Mouse (Mus musculus) heart, adult 2 months (tissue): Measurements from ENCODE around the gene Stat5b. TPM values are rescaled to one million over a fixed set of nuclear protein-coding genes. Genes with fewer than 3 reads are reported as not detected.
A peak's percentile ranks its signal among the peaks of the same experiment; 100 is the strongest.

Experiments
- DNase-seq, 2 experiments: peaks; one replicate each; pipeline ENCODE4 v3.0.0; 2021
- H3K27ac ChIP-seq: fragments of 200-600 bp; 2 replicates; pipeline ENCODE4 v1.8.1; 2022
- H3K27me3 ChIP-seq: fragments of 200-500 bp; 2 replicates; pipeline ENCODE4 v1.6.1; 2012; ENCODE audit warnings: mild to moderate bottlenecking, low read length, inconsistent platforms, mixed read lengths; ENCODE audit not compliant: control insufficient read depth, insufficient read depth
- H3K36me3 ChIP-seq: fragments of 200-500 bp; 2 replicates; pipeline ENCODE4 v1.6.1; 2012; ENCODE audit warnings: low read length, inconsistent platforms; ENCODE audit not compliant: control insufficient read depth, insufficient read depth
- H3K4me1 ChIP-seq: fragments of 200-500 bp; 2 replicates; pipeline ENCODE4 v1.6.1; 2011; ENCODE audit warnings: low read length; ENCODE audit not compliant: control insufficient read depth, insufficient read depth
- H3K4me3 ChIP-seq: fragments of 200-600 bp; 2 replicates; pipeline ENCODE4 v1.8.1; 2022
- H3K79me2 ChIP-seq: fragments of 200-500 bp; replicated peaks from 2 replicates; pipeline ENCODE4 v1.6.1; 2012; ENCODE audit warnings: mild to moderate bottlenecking, inconsistent platforms, low read length, moderate library complexity, mixed read lengths; ENCODE audit not compliant: control insufficient read depth, insufficient read depth
- H3K9ac ChIP-seq: fragments of 200-500 bp; 2 replicates; pipeline ENCODE4 v1.6.1; 2012; ENCODE audit warnings: low read depth, mild to moderate bottlenecking, control low read depth, inconsistent platforms, low read length, mixed read lengths
- CTCF ChIP-seq: fragments of 200-600 bp; IDR thresholded peaks from 2 replicates; pipeline ENCODE4 v1.8.1; 2022; ENCODE audit warnings: antibody characterized with exemption, mild to moderate bottlenecking, moderate library complexity
- EP300 ChIP-seq: fragments of 200-500 bp; IDR thresholded peaks from 2 replicates; pipeline ENCODE4 v1.6.1; 2011; ENCODE audit warnings: low read depth, low read length, control low read depth; ENCODE audit not compliant: insufficient read depth
- POLR2A ChIP-seq: fragments of 200-500 bp; IDR thresholded peaks from 2 replicates; pipeline ENCODE4 v1.6.1; 2011; ENCODE audit warnings: mild to moderate bottlenecking, low read depth, low read length, control low read depth; ENCODE audit not compliant: insufficient read depth
- WGBS: fragments of 180-500 bp; shearing (Covaris S2); methylation state at CpG from one replicate; pipeline ENCODE4 v1.1.7; 2018; 5-methylcytosine and 5-hydroxymethylcytosine counted together
- intact Hi-C: fragments of 180-260 bp; cut with DNase I; formaldehyde crosslinking; loops from one replicate; pipeline ENCODE4 v1.15.1; 2025
- long read RNA-seq: library from polyadenylated mRNA; stranded (forward); transcript quantifications from one replicate; pipeline ENCODE4 v2.0.0, GENCODE M21; 2021
- polyA plus RNA-seq: library from polyadenylated mRNA; depleted of rRNA; stranded (reverse); fragments of >200 nt; gene quantifications from 2 replicates; pipeline ENCODE4 v1.2.3, GENCODE M21; 2012; rRNA removed
- total RNA-seq, 2 experiments: library from RNA; stranded (reverse); gene quantifications; 2 replicates each; pipeline ENCODE4 v1.2.3; 2021

The Stat5b gene
- total RNA-seq (10 to 100 TPM; 58.6 to 65.2 TPM), polyA plus RNA-seq (35.4 and 50.7 TPM in 2 replicates)
- long read RNA-seq, full-length matches to known transcripts = 69 of 98 reads
- long read RNA-seq, partial matches to known transcripts = 8 of 98 reads
- long read RNA-seq, other reads (novel, unspliced or antisense) = 21 of 98 reads

DNA sequence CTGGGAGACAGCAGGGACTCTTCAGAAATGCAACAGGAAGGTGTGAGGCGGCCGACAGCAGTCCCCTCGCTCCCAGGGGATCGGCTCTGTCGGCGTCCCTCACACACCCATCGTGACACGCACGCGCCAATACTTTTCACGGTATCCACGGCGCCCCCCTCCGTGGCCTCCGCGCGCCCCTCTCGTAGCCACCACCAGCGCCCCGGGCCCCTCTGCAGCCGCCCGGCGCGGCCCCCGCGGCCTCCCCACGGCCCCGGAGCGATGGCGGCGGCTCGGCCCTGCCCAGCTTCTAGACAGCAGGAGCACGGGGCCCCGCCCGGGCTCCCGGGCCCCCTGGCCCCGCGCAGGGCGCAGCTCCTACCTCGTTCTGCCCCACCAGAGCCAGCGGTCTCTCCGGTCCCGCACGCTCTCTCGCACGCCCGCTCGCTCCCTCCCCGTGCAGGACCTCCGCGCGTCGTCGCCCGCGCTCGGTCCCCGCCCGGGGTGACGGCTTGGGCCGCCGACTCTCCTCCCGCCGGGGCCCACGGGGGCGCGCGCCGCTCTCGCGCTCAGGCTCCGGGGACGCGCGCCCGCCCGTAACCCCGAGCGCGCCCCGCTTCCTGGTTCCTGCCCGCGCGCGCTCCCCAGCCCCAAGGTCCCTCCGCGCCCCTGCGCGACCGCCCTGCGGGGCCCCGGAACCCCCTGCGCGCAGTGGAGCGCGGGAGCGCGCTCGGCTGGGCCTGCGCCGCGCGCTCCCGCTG lies at the start of gene Stat5b:
Gene Stat5b (minus strand): TSS at position 687 of the 740 bp plus-strand sequence.
- Histone ChIP-seq H3K79me2 (no peaks in the 10 kb centered on the region), H3K4me3 (peak within 1 kb of the TSS; percentile 84), H3K27ac (peak within 1 kb of the TSS; percentile 96), H3K27me3 (no peaks in the 10 kb centered on the region), H3K4me1 (peaks cover 9% of the 10 kb centered on the region), H3K9ac (peak within 1 kb of the TSS; percentile 100), H3K36me3 (peaks cover 10% of the 10 kb centered on the region; the same call in 1 of the 2 replicates)
- peak; percentile 90 to 93 for DNase-seq
- intact Hi-C loops = no loop called here
- TF ChIP-seq CTCF = no peak
- peak; percentile 41; the same call in 1 of the 2 replicates for TF ChIP-seq POLR2A
- no peak for TF ChIP-seq EP300
- 1% methylated on average over 99 of the region's 104 CpGs for WGBS

- 80% methylated on average over 16 of the region's 16 CpGs for WGBS
Observed at GRCm38 (mm10) chr11:100898441-100899199, 48.1 kb upstream of the Stat5b start.

DNA sequence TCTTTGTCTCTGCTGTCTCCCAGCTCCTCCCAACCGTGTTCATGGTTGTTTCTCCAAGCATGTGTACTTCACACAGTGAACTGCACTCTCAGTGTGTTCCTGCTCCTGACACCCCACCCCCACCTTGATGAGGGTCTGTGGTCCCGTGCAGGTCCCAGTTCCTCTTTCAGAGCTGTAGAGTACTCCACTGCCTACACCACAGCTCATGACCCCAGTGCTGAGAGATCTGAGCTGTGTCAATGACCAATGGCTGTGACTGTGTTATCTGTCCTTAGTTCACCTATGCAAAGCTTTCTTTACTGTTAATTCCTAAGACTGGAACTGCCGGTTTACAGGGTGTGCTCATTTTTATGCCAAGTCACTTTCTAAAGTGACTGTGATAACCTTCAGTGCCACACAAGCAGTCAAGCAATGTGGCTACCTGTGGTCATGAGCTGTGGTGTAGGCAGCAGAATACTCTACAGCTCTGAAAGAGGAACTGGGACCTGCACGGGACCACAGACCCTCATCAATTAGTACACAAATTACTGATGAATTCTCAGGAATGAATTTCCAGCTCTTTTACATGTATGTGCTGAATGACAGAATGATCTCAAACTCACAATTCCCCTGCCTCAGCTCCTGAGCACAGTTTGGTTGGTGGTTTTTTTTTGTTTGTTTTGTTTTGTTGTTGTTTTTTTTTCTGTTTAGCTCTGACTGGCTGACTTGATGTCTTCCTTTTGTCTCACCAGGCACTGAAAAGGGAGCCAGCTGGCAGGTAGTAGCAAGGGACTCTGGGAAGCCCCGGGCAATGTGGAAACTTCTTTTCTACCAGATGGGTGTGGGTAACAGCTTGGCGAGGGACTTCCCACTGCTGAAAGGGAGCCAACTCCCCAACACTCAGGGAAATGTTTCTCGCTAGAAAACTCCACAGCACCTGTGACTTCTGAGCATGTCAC lies 47.0 kb upstream of the Stat5b start:
- TF ChIP-seq POLR2A (no peak), EP300 (no peak), CTCF (no peak)
- 70% methylated on average over 7 of the region's 7 CpGs for WGBS
- DNase-seq = no peak
- Histone ChIP-seq H3K27me3 (no peaks in the 10 kb centered on the region), H3K27ac (no peak overlapping the region), H3K36me3 (peaks cover 8% of the 10 kb centered on the region), H3K4me1 (peaks cover 5% of the 10 kb centered on the region), H3K9ac (no peak overlapping the region), H3K4me3 (no peak overlapping the region), H3K79me2 (no peaks in the 10 kb centered on the region)
- intact Hi-C loops = no loop called here

More at GRCm38 (mm10) chr11:100898441-100899199, 48.1 kb upstream of the Stat5b start:
- intact Hi-C loops = no loop called here
- Histone ChIP-seq H3K4me3 (no peak overlapping the region), H3K9ac (no peak overlapping the region), H3K36me3 (peaks cover 5% of the 10 kb centered on the region), H3K79me2 (no peaks in the 10 kb centered on the region), H3K27ac (no peak overlapping the region), H3K27me3 (no peaks in the 10 kb centered on the region), H3K4me1 (peaks cover 2% of the 10 kb centered on the region)
- TF ChIP-seq EP300 = no peak
- TF ChIP-seq CTCF = no peak
- TF ChIP-seq POLR2A = no peak
- DNase-seq = no peak

DNA sequence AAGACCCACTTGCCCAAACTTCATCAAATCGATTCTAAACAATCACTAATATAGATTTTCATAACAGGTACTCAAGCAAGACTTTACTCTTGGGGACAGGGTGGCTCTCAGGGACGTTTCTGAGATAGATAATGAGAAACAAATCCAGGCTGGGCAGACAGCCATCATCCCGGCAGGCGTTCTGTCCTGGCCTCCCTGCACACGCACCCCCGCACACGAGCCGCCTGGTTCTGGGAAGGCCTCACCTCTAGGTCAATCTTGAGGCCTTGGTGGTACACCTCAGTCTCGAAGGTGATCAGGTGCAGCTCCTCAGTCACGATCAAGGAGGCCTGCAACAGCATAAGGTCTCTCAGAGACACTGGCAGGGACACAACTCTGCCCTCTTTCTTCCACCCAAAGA lies 45.6 kb upstream of the Stat5b start:
- Histone ChIP-seq H3K27me3 (no peaks in the 10 kb centered on the region), H3K4me3 (no peak overlapping the region), H3K27ac (no peak overlapping the region), H3K36me3 (peaks cover 8% of the 10 kb centered on the region), H3K4me1 (peaks cover 5% of the 10 kb centered on the region), H3K9ac (no peak overlapping the region), H3K79me2 (no peaks in the 10 kb centered on the region)
- TF ChIP-seq CTCF (no peak), POLR2A (no peak), EP300 (no peak)
- WGBS = 53% methylated on average over 10 of the region's 10 CpGs
- no peak for DNase-seq
- intact Hi-C loops = no loop called here
